Mouse (Mus musculus): ENCODE measurements around the gene Prkcb.
"Not testable (repeated sequence)": the region's sequence is repeated elsewhere in the genome, so short reads cannot be mapped to it uniquely, and the experiment has no call there.

The Prkcb gene

DNA sequence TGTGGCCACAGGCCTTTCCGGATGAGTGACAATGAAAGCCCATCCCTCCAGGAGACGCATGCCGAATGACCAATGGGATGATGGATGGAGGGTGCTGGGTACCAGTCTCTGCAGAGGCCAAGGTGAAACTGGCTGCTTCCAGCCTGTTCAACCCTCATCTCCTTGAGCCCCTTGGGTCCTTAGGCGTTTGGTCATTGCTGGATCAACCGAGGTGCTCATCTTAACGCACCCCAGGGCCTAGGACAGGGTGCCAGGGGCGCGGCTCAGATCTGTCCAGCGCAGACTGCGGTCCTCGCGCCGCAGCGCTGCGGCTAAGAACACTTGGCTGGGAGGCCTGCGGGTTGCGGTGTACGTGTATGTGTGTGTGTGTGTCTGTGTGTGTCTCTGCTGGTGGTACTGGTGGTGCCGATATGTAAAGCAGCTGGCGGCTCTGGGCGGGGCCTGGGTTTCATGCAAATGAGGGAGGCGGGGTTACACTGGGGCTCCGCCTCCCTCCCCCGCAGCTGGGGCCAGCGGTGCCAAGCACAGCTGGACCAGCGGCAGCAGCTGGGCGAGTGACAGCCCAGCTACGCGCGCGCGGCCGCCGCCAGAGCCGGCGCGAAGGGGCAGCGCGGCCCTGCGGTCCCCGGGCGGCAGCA lies at the start of gene Prkcb:
Gene Prkcb, plus strand, starts transcription at position 147 of the 638 bp plus-strand sequence.
- DNase-seq (ENCODE audit: low read depth, low spot score), result peak; percentile 93

DNA sequence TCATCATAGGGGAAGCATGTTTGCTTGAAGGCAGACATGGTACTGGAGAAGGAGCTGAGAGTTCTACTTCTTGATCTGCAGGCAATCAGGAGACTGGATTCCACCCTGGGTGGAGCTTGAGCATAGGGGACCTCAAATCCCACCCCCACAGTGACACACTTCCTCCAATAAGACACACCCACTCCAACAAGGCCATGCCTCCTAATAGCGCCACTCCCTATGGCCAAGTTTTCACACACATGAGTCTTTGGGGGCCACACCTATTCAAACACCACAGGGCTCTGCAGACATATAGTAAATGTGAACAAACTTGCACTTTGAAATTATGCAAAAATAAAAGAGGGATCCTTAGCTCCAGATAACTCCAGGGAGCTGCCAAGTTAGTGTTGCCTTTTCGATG lies 49.6 kb upstream of the Prkcb start:
- no peak for DNase-seq (ENCODE audit: low read depth, low spot score)

DNA sequence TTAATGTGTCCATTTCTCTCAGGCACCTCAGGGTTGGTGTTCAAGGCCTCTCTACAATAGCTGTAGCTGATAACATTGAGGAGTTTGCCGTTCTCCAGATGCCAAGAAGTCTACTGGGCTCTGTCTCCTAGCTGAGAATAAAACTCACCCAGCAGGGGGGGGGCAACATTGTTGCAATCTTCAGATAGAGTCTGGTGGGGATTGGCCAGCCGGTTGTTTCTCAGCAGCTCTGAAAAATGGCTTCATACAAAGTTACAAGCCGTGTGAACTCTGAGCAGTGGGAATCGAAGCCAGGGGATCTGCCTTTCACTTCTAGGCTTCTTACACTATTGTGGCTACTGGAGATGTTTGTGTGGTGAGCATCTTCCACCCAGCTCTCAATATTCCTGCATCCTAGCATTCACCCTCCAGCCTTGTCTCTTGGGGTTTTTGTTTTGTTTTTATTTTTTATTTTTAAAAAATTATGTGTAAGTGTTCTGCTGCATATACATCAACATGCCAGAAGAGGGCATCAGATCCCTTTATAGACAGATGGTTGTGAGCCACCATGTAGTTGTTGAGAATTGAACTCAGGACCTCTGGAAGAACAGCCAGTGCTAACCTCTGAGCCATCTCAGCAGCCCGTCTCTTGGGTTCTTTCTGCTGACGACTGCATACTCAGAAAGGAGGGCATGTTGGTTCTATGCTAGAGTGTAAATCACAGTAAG lies 48.0 kb upstream of the Prkcb start:
- peak; percentile 23 for DNase-seq (ENCODE audit: low read depth, low spot score)

DNA sequence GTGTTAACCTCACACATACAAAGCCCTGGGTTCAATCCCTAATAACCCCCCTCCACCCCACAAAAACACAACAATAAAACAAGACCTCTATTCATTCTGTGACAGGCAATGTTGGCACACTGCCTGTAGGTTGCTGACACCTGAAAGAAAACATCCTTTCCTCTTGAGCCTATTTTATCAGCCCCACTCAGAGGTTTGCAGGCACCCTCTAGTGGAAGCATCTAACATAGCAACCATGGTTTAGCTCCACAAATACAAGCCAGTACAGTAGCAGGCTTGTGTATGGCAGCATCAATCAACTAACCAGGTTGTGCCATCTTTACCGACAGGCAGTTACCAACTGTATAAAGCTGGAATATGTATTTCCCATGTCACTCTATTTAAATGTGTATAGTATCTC lies 46.3 kb upstream of the Prkcb start:
- DNase-seq (ENCODE audit: low read depth, low spot score), result peak; percentile 75

DNA sequence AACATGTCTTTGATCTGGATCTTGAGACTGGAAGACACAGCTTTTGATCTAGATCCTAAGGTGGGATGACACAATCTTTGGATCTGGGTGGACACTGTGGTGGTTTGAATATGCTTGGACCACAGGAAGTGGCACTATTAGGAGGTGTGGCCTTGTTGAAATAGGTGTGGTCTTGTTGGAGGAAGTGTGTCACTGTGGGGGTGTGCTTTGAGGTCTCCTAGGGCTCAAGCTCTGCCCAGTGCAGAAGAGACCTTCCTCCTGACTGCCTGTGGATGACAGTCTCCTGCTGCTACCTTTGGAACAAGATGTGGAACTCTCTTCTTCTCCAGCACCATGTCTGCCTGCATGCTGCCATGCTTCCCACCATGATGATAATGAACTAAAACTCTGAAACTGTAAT lies 45.8 kb upstream of the Prkcb start:
- DNase-seq (ENCODE audit: low read depth, low spot score), result not testable (repeated sequence)

DNA sequence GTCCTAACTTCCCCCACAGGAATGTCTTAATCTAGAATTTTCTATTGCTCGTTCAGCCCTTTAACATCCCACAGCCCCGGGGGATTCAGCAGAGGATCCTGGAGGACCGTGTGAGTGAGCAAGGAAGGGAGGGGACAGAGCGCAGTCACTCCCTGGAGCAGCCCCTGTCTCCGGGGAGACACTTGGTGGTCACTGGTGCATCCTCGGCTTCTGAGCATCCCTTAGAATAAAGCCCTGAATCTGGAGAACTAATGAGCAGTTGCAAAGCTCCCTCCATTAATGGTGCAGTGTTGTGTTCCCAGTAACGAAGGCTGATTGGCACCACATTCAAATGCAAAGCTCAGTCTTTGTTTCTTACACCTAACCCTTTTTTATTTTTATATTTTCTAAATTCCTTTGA lies 44.4 kb upstream of the Prkcb start:
- no peak for DNase-seq (ENCODE audit: low read depth, low spot score)

DNA sequence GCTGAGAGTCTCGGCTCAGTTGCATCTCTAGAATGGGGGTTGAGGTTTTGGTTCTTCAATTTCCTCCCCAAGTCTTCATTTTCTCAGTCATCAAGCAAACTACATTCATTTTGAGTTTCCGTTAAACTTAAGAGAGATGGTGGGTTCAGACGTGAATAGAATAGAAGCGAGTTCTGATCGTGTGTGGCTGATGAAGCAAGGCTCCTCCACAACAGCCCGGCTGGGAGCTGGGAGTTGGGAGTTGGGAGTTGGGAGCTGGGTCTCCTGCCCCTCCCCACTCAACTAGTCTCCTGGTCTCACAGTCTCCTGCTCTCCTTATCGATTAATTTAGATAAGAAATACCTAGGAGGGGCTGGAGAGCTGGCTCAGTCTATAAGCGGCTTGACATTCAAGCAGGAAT lies 44.0 kb upstream of the Prkcb start:
- DNase-seq (ENCODE audit: low read depth, low spot score), result no peak

DNA sequence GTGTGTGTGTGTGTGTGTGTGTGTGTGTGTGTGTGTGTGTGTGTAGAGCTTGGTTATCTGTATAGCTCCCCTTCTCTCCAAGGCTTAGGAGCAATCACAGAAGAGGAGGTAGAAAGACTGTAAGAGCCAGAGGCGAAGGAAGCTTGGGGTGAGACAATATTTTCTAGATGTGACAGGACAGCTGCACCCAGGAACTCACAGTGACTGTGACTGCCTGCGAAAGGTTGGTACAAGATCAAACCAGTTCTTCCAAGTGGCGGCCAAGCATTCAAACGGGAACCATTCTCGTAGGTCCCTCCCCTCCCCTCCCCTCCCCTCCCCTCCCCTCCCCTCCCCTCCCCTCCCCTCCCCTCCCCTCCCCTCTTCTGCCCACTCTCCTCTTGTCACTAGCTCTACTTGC lies 42.6 kb upstream of the Prkcb start:
- DNase-seq (ENCODE audit: low read depth, low spot score), result no peak

DNA sequence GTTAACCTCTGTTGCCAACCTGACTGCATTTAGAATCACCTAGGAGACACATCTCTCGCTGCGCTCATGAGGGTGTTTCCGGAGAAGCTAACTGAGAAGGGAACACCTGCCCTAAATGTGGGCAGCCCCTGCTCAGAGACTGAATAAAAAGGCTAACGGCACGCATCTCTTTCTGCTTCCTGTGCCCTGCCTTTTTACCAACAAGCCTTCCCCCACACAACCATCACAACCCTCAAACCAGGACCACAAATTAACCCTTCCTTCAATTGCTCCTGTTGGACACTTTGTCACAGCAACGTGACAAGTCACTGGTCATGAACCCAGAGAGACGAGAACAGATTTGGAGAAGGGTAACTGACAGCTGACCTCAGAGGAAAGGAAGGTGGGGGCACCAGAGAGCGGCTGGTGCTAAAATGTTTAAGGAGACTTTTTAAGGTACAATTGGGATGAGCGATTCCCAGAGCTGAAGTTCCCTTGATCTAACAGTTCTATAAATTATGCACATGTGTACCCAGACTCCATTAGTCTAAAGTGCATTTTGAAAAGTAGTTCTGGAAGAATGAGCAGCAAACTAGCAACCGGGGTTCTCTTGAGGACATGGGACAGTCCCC lies 41.2 kb upstream of the Prkcb start:
- DNase-seq (ENCODE audit: low read depth, low spot score), result peak; percentile 34

DNA sequence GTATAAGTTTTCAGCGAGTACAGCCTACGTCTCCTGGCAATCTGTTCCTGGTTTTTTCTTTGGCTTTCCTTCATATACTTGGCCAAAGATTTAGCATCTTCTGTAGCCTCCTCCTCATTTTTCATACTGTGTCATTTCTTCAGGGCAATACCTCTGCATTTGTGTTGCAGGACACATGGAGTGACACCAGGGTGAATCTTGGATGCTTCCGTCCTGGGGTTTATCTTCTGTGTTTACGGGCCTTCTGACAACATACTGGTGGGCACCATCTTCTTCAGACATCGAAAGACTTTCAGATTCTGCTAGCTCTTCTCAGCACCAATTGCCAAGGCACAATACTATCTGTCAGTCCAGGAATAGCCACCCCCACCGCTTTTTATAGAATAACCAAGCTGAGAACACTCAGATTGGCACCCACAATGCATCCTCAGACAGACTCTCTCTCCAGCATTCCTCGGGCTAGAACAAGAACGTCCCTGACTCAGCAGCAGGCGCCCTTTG lies 39.2 kb upstream of the Prkcb start:
- no peak for DNase-seq (ENCODE audit: low read depth, low spot score)

DNA sequence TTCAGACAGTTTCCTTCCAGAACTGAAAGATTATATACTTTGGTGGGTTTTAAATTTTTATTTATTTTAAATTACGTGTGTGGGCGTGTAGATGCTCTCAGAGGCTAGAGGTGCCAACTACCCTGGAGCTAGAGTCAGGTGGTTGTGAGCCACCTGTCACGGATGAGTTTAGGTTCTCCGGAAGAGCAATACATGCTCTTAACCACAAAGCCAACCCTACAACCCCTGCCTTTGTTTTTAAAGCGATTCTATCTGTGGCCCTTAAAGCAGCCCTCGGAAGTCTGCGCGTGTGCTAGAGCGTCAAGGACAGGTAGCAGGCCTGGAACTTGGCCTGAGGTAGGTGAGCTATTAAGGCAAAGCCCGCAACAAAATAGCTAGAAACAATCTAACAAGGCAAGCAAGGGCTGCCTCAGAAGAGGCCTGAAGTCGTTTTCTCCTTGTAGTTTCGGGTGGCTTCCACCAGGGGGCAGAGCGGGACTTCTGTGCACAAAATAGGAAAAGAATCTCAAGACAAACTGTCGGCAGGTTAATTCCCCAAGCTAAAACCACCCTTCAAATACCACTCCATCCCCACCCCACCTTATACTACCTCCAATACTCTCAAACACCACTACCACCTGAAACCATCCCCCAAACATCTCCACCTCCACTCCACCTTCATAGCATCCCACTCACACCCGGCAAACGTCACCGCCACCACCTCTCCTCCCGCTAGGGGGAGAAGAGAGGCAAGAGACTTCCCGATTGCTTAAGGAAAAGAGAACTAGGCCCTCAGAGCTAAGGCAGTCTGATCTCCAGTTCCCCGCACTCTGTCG lies 37.1 kb upstream of the Prkcb start:
- DNase-seq (ENCODE audit: low read depth, low spot score), result peak; percentile 87

DNA sequence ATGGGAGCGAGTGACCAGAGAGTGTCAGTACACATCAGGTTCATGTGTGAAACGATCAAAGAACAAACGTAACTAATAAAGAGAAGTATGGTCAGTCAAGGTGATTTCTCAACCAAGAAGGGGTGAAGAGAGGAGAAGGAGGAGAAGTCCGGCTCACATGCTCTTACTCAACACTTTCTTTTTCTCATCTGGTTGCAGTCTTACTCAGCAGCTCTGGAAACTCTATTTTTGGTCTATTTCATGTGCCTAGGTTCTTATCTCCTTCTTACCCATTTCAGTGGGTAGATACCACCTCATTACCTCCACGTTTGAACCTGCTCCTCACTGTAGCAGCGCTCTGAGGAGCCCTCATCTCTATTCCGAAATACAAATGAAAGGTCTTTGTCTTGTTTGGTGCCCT lies 31.8 kb upstream of the Prkcb start:
- DNase-seq (ENCODE audit: low read depth, low spot score), result no peak

DNA sequence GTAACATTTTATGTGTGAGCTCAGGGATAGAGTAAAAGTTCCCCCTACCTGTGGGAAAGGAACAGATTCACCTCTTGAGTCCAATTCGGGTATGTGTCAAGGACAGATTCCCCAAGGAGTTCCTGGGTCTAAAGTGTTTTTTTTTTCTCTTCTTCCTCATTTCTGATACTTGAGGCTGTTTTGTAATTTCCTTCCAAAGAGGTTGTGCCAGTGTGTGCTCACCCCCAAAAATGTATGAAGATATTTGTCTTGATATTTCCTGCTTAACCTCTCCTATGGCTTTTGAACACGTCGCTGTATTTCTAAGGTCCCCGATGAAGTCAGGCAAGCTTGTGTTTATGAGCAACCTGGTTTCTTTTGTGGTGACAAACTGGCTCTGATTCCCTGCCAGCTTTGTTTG lies 30.0 kb upstream of the Prkcb start:
- DNase-seq (ENCODE audit: low read depth, low spot score), result no peak

DNA sequence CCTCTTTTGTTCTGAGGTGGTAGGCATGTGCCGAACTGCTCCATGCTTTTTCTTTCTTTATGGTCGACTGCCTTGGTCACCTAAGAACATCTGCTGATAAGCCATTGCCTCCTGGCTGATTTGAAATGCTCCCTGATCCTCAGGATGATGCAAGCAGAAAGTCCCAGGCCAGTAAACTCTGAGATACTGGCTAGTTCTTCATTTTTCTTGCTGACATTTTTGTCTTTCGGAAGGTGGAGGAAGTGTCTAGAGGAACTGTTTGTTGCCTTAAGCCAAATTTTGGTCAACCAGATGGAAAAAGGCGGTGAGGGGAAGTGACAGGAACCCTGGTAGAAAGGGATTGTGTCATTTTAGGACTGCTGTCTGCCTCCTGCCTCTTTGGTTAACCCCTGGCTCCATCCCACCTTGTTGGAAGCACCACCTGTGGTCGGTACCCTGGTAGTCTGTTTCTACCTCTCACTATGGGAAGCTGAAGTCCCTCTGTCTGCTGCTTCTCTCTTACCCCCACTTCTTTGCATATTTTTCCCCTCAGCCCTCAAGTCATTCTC lies 28.4 kb upstream of the Prkcb start:
- no peak for DNase-seq (ENCODE audit: low read depth, low spot score)

DNA sequence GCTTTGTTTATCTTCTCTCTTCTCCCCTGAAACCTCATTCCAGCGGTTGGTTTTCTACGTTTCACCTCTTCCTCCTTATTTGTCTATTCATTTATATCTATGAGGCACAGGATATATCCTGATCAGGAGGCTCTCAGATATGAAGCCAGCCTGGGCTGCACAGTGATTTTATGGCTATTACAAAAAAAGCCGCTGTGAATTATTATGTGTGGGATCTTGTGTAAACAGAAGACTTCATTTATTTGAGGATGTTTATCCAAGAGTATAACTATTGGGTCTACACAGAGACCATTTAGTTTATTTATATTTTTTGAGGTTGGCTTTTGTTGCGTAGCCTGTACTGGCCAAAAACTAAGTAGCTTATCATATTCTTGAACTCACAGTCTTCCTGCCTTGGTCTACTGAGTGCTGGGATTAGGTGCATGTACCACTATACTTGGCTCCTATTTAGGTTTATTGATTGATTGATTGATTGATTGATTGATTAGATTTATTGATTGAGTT lies 19.5 kb upstream of the Prkcb start:
- no peak for DNase-seq (ENCODE audit: low read depth, low spot score)

DNA sequence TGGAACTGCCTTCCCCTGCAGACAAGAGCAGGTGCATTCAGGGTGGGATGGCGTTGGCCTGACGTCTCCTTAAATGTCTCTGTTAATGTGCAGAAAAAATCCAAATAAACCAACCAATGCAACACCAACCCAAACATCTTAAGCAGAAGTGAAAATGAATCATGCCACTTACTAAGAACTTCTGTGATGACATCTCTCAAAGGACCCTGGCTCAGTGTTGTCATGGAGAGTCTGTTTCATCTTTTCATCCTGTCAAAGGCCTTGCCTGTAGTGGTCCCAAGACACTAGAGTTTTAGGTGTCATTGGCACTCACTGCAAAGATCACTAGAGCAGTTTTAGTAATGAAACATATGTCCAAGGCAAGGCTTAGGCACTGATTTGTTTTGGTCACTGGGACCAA lies 16.2 kb upstream of the Prkcb start:
- DNase-seq (ENCODE audit: low read depth, low spot score), result no peak

DNA sequence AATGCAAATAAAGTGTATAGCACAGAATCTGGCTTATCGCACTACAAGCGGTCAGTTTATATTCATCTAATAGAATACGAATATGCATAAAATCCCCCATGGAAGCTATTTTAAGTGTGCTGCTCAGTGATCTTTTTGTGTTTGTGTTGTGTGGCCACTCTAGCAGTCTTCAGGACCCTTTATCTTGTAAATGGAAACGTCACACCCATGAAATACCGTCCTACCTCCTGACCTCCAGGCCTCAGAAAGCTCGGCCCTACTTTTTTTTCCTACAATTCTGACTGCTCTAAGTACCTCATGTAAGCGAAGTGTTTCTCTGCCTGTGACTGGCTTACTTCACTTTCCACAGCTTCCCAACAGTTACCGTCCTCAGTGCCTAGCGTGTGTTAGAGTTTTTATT lies 9.0 kb upstream of the Prkcb start:
- DNase-seq (ENCODE audit: low read depth, low spot score), result no peak

DNA sequence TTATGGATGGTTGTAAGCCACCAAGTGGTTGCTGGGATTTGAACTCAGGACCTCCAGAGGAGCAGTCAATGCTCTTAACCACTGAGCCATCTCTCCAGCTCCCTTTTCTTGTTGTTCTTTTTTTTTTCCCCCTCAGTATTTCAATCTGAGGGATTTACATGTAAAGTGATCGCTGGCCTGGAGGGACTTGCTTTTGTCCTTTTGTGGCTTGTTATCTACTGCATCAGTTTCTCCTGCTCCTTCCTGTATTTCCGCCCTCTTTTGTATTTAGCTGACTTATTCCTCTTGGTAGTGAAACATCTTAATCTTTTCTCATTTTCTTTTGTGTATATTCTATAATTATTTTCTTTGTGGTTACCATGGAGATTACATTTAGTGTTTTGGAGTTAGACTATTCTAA lies 8.2 kb upstream of the Prkcb start:
- no peak for DNase-seq (ENCODE audit: low read depth, low spot score)

DNA sequence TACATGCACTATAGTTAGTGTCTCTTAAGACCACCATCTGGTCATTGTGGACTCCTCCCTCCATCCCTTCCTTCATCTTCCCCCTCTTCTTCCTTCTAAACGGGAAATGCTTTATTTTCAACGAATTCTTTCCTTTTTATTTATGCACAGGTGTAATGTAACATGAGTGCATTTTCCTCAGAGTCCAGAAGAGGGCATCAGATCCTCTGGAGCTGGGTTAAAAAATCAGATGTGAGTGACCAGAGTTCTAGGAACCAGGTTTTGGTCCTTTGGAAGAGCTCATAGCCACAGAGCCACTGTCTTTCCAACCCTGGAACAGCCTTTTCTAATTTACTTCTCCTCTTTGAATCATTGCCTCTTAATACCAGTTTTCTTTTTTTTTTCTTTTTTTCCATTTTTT lies 6.0 kb upstream of the Prkcb start:
- DNase-seq (ENCODE audit: low read depth, low spot score), result peak; percentile 45

DNA sequence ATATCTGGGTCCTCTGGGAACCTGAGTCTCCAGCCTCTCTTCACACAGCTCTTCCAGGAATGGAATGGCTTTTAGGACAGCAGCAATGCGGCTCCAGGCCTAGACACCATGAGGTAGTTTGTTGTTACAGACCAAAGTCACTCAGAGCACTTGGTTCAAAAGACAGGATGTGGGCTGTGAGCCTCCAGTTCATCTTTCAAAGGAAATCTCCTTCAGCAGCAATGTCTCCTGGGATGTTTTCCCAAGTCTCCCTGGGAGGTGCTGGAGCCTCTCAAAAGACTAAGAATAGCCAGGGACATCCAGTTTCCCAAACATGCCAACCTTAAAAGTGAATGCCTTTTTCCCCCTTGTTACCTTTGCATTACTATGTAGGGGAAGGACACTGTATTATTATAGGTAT lies 1.3 kb upstream of the Prkcb start:
- peak; percentile 57 for DNase-seq (ENCODE audit: low read depth, low spot score)

DNA sequence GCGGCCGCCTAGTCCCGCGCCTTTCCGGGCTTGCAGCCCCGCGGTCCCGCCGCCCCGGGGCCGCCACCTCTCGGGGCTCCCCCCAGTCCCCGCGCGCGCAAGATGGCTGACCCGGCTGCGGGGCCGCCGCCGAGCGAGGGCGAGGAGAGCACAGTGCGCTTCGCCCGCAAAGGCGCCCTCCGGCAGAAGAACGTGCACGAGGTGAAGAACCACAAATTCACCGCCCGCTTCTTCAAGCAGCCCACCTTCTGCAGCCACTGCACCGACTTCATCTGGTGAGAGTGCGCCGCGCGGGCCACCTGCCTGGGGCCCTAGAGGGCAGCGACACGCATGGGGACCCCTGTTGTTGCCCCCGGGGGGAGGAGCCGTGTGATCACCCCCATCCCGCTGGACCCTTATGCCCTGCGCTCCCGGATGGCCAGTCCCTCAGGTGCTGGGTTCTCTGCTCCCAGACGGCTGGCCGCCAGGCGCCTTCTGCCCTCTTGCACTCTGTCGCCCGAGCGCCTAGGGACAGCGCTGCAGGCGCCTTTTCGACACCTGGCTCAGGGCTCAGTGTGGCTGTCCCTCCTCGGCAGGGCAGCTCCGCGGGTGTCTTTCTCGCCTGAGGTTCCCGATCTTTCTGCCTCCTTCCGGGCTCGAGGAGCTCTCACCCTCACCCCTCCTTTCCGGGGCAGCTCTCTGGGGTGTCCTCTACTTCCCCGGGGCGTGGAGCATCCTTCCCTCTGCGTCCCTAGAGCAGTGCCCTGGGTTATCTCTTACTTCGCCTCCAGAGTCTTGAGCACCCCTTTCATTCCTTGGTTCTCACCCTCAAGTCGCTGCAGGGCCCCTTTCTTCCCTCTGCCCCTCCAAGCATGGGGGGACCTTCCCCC lies 926 bp downstream of the Prkcb start:
- peak; percentile 64 for DNase-seq (ENCODE audit: low read depth, low spot score)
